Mouse (Mus musculus) lung, postnatal 0 days (tissue): ENCODE results near the gene Ncstn.

Experiments
- CTCF ChIP-seq: IDR thresholded peaks from 2 replicates; pipeline ENCODE4 v1.5.1; 2016; ENCODE audit warnings: antibody characterized with exemption, mild to moderate bottlenecking
- EP300 ChIP-seq: IDR thresholded peaks from 2 replicates; pipeline ENCODE4 v1.6.1; 2016; ENCODE audit warnings: antibody characterized with exemption, mild to moderate bottlenecking, control low read depth

- TF ChIP-seq CTCF, result no peak
- TF ChIP-seq EP300, result peak; percentile 54; the same call in 1 of the 2 replicates
These were observed 21.0 kb upstream of the Ncstn start for GRCm38 (mm10) chr1:172103619-172104018.
